Mouse (Mus musculus) small intestine, adult 2 months (tissue): ENCODE data around the gene Snx5.

ENCODE experiments used
- CTCF ChIP-seq: fragments of 200-500 bp; IDR thresholded peaks from 2 replicates; pipeline ENCODE4 v1.5.1; 2012; ENCODE audit warnings: low read depth, mild to moderate bottlenecking, control low read depth, inconsistent platforms, low read length, moderate library complexity, mixed read lengths; ENCODE audit not compliant: insufficient replicate concordance, insufficient read length; ENCODE audit errors: extremely low read depth
- POLR2A ChIP-seq: fragments of 200-500 bp; IDR thresholded peaks from 2 replicates; pipeline ENCODE4 v1.6.1; 2012; ENCODE audit warnings: low read depth, mild to moderate bottlenecking, control low read depth, inconsistent platforms, low read length, moderate library complexity

GRCm38 (mm10) chr2:144264398-144265119 lies 6.1 kb downstream of the Snx5 start:
- TF ChIP-seq POLR2A, result no peak
- no peak for TF ChIP-seq CTCF
